Mouse (Mus musculus) embryonic facial prominence, embryonic 13.5 days (tissue): Measurements from ENCODE around the gene Epha1. TPM values are rescaled to one million over a fixed set of nuclear protein-coding genes. Genes with fewer than 3 reads are reported as not detected.

ENCODE experiments used
- ATAC-seq: fragments of 200-750 bp; cut with Nextera tagmentation; 2 replicates; pipeline ENCODE4 v1.8.0; 2017; ENCODE audit warnings: low read depth; ENCODE audit not compliant: insufficient number of reproducible peaks, insufficient read depth, low FRiP score, low TSS enrichment
- H3K27ac ChIP-seq: fragments of 300-500 bp; sonication (generic); 2 replicates; pipeline ENCODE4 v1.5.1; 2015; ENCODE audit warnings: moderate library complexity, mild to moderate bottlenecking, inconsistent platforms
- H3K27me3 ChIP-seq: fragments of 300-500 bp; sonication (generic); 2 replicates; pipeline ENCODE4 v1.6.1; 2015; ENCODE audit warnings: mild to moderate bottlenecking, inconsistent platforms
- H3K36me3 ChIP-seq: fragments of 300-500 bp; sonication (generic); 2 replicates; pipeline ENCODE4 v1.6.1; 2015; ENCODE audit warnings: mild to moderate bottlenecking, inconsistent platforms
- H3K4me1 ChIP-seq: fragments of 300-500 bp; sonication (generic); 2 replicates; pipeline ENCODE4 v1.6.1; 2015; ENCODE audit warnings: inconsistent platforms
- H3K4me2 ChIP-seq: fragments of 300-500 bp; sonication (generic); 2 replicates; pipeline ENCODE4 v1.6.1; 2015; ENCODE audit warnings: moderate library complexity, mild to moderate bottlenecking, inconsistent platforms
- H3K4me3 ChIP-seq: fragments of 300-500 bp; sonication (generic); 2 replicates; pipeline ENCODE4 v1.5.1; 2015; ENCODE audit warnings: mild to moderate bottlenecking, inconsistent platforms
- H3K9ac ChIP-seq: fragments of 300-500 bp; sonication (generic); 2 replicates; pipeline ENCODE4 v1.6.1; 2015; ENCODE audit warnings: mild to moderate bottlenecking, inconsistent platforms
- H3K9me3 ChIP-seq: fragments of 300-500 bp; sonication (generic); 2 replicates; pipeline ENCODE4 v1.6.1; 2016; ENCODE audit warnings: inconsistent platforms
- WGBS: fragments of 180-500 bp; shearing (Covaris S2); methylation state at CpG from one replicate; pipeline ENCODE4 v1.1.7; 2015; ENCODE audit warnings: mixed read lengths; 5-methylcytosine and 5-hydroxymethylcytosine counted together
- polyA plus RNA-seq: library from polyadenylated mRNA; unstranded; fragments of >200 nt; fragmentation: Nextera tagmentation; extraction: Ambion mirVana; gene quantifications from 2 replicates; pipeline ENCODE4 v1.2.1, GENCODE M21; 2015

Gene Epha1
- polyA plus RNA-seq, 1 experiment from 2014 or later: 10.5 TPM

DNA sequence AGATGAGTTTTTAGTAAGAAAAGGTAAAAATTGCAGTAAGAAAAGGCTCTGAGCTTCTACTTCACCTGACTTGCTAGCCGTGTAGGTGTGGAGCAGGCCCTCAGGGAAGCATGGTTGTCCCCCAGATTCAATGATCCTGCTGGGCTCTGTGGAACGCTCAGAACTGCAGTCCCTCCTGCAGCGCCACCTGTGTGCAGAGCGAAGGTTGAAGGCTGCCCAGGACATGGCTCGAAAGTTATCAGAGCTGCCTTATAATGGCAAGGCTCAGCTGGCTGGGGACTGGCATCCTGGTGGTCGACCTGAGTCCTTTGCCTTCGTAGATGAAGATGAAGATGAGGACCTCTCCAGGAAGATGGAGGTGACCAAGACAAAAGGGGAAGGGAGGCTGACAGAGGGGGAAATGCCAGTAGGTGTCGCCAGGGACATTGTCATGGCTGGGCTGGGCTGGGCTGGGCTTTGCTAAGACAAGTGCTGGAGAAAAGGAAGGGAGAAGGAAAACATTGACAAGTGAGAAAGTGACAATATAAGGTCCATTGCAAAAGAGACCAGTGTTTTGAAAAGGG is 63.2 kb downstream of the Epha1 start:
- Histone ChIP-seq H3K27me3 (no peaks in the 10 kb centered on the region), H3K9me3 (no peaks in the 10 kb centered on the region), H3K4me3 (no peak overlapping the region), H3K36me3 (no peaks in the 10 kb centered on the region), H3K4me1 (no peaks in the 10 kb centered on the region), H3K27ac (no peak overlapping the region), H3K4me2 (no peak overlapping the region), H3K9ac (no peak overlapping the region)
- WGBS: 50% methylated on average over 8 of the region's 8 CpGs
- no peak for ATAC-seq

Other genes starting within 250 kb of the Epha1 start
- gene Tas2r139, start 232.3 kb downstream of the Epha1 start, polyA plus RNA-seq: not detected in 2 replicates
- not detected in 2 replicates for gene Tas2r144, start 157.9 kb downstream of the Epha1 start, polyA plus RNA-seq
- 26.5 and 30.2 TPM in 2 replicates for gene Gstk1, start 127.3 kb downstream of the Epha1 start, polyA plus RNA-seq
- gene Tmem139, start 111.3 kb downstream of the Epha1 start, polyA plus RNA-seq: 0.96 and 1.7 TPM in 2 replicates
- gene Casp2, start 108.3 kb downstream of the Epha1 start, polyA plus RNA-seq: 59.5 and 69.9 TPM in 2 replicates
- gene Clcn1, start 86.6 kb downstream of the Epha1 start, polyA plus RNA-seq: 0.13 and 0.45 TPM in 2 replicates
- gene Fam131b, start 48.6 kb downstream of the Epha1 start, polyA plus RNA-seq: 0.36 and 0.60 TPM in 2 replicates
- 77.2 and 81.0 TPM in 2 replicates for gene Zyx, start 23.6 kb downstream of the Epha1 start, polyA plus RNA-seq
- not detected in 2 replicates for gene Tas2r143, start 27.0 kb upstream of the Epha1 start, polyA plus RNA-seq
- gene Tas2r135, start 32.2 kb upstream of the Epha1 start, polyA plus RNA-seq: not detected in 2 replicates
- not detected in 2 replicates for gene Tas2r126, start 61.3 kb upstream of the Epha1 start, polyA plus RNA-seq
- not detected in 2 replicates for gene Olfr458, start 91.9 kb upstream of the Epha1 start, polyA plus RNA-seq
- not detected in 2 replicates for gene Olfr457, start 103.1 kb upstream of the Epha1 start, polyA plus RNA-seq
- gene Olfr456, start 113.9 kb upstream of the Epha1 start, polyA plus RNA-seq: not detected in 2 replicates
- not detected in 2 replicates for gene Olfr455, start 174.3 kb upstream of the Epha1 start, polyA plus RNA-seq
- not detected in 2 replicates for gene Tcaf3, start 224.4 kb upstream of the Epha1 start, polyA plus RNA-seq